Mouse (Mus musculus): Measurements from ENCODE around the gene Mast1. TPM values are rescaled to one million over a fixed set of nuclear protein-coding genes. Genes with fewer than 3 reads are reported as not detected.

The Mast1 gene
- polyA plus RNA-seq, 1 experiment, result not detected

- TF ChIP-seq MYOG (IDR thresholded peaks at IDR 0.05; ENCODE audit: control insufficient read depth, extremely low read depth, insufficient read length), result no peak
- TF ChIP-seq CEBPB (IDR thresholded peaks at IDR 0.05; ENCODE audit: low read depth), result no peak
- no peak for TF ChIP-seq MAX (IDR thresholded peaks at IDR 0.05)
- TF ChIP-seq CTCF (IDR thresholded peaks at IDR 0.05; ENCODE audit: control insufficient read depth, insufficient read depth, insufficient read length), result no peak
- no peak for TF ChIP-seq FOSL1 (IDR thresholded peaks at IDR 0.05; ENCODE audit: insufficient read depth, low read length, poor library complexity, severe bottlenecking)
- TF ChIP-seq MYOD1 (IDR thresholded peaks at IDR 0.05; ENCODE audit: control insufficient read depth, insufficient read length, low read depth), result no peak
- no peak for TF ChIP-seq USF1 (IDR thresholded peaks at IDR 0.05; ENCODE audit: low read depth)
- H3K4me3 ChIP-seq (ENCODE audit: insufficient read depth, poor library complexity, severe bottlenecking), result no peak overlapping the region
- H3ac ChIP-seq (ENCODE audit: control insufficient read depth, insufficient read length, low read depth), result no peak overlapping the region
- no peaks in the 10 kb centered on the region for H3K79me2 ChIP-seq (ENCODE audit: control insufficient read depth, insufficient read depth)
- no peaks in the 10 kb centered on the region for H3K79me3 ChIP-seq (ENCODE audit: low read depth)
- no peaks in the 10 kb centered on the region for H3K27me3 ChIP-seq (ENCODE audit: control insufficient read depth, insufficient read depth, insufficient read length)
- no peaks in the 10 kb centered on the region for H3K36me3 ChIP-seq (ENCODE audit: control insufficient read depth, insufficient read depth)
These were observed 52.4 kb downstream of the Mast1 start for GRCm38 (mm10) chr8:84884728-84885127.

GRCm38 (mm10) chr8:84878915-84879314, 58.2 kb downstream of the Mast1 start:
- TF ChIP-seq MYOD1 (IDR thresholded peaks at IDR 0.05; ENCODE audit: control insufficient read depth, insufficient read length, low read depth), result no peak
- no peak for TF ChIP-seq MAX (IDR thresholded peaks at IDR 0.05)
- TF ChIP-seq USF1 (IDR thresholded peaks at IDR 0.05; ENCODE audit: low read depth), result no peak
- no peak for TF ChIP-seq CTCF (IDR thresholded peaks at IDR 0.05; ENCODE audit: control insufficient read depth, insufficient read depth, insufficient read length)
- TF ChIP-seq FOSL1 (IDR thresholded peaks at IDR 0.05; ENCODE audit: insufficient read depth, low read length, poor library complexity, severe bottlenecking), result no peak
- no peak for TF ChIP-seq CEBPB (IDR thresholded peaks at IDR 0.05; ENCODE audit: low read depth)
- Histone ChIP-seq H3K79me2 (ENCODE audit: control insufficient read depth, insufficient read depth) (no peaks in the 10 kb centered on the region), H3K27me3 (ENCODE audit: control insufficient read depth, insufficient read depth, insufficient read length) (no peaks in the 10 kb centered on the region), H3K4me3 (ENCODE audit: insufficient read depth, poor library complexity, severe bottlenecking) (no peak overlapping the region), H3K36me3 (ENCODE audit: control insufficient read depth, insufficient read depth) (no peaks in the 10 kb centered on the region), H3ac (ENCODE audit: control insufficient read depth, insufficient read length, low read depth) (no peak overlapping the region), H3K79me3 (ENCODE audit: low read depth) (no peaks in the 10 kb centered on the region)

GRCm38 (mm10) chr8:84877297-84878035, 59.7 kb downstream of the Mast1 start:
- Histone ChIP-seq H3K27me3 (ENCODE audit: control insufficient read depth, insufficient read depth, insufficient read length) (no peaks in the 10 kb centered on the region), H3K79me3 (ENCODE audit: low read depth) (no peaks in the 10 kb centered on the region), H3K79me2 (ENCODE audit: control insufficient read depth, insufficient read depth) (no peaks in the 10 kb centered on the region), H3K36me3 (ENCODE audit: control insufficient read depth, insufficient read depth) (no peaks in the 10 kb centered on the region), H3ac (ENCODE audit: control insufficient read depth, insufficient read length, low read depth) (no peak overlapping the region), H3K4me3 (ENCODE audit: insufficient read depth, poor library complexity, severe bottlenecking) (no peak overlapping the region)
- TF ChIP-seq MAX (IDR thresholded peaks at IDR 0.05), result no peak
- TF ChIP-seq MYOD1 (IDR thresholded peaks at IDR 0.05; ENCODE audit: control insufficient read depth, insufficient read length, low read depth), result no peak
- TF ChIP-seq MYOG (IDR thresholded peaks at IDR 0.05; ENCODE audit: control insufficient read depth, extremely low read depth, insufficient read length), result no peak
- TF ChIP-seq CTCF (IDR thresholded peaks at IDR 0.05; ENCODE audit: control insufficient read depth, insufficient read depth, insufficient read length), result no peak
- no peak for TF ChIP-seq CEBPB (IDR thresholded peaks at IDR 0.05; ENCODE audit: low read depth)
- TF ChIP-seq USF1 (IDR thresholded peaks at IDR 0.05; ENCODE audit: low read depth), result no peak
- no peak for TF ChIP-seq FOSL1 (IDR thresholded peaks at IDR 0.05; ENCODE audit: insufficient read depth, low read length, poor library complexity, severe bottlenecking)

- Histone ChIP-seq H3K4me3 (ENCODE audit: insufficient read depth, poor library complexity, severe bottlenecking) (no peak overlapping the region), H3K79me2 (ENCODE audit: control insufficient read depth, insufficient read depth) (no peaks in the 10 kb centered on the region), H3ac (ENCODE audit: control insufficient read depth, insufficient read length, low read depth) (no peak overlapping the region), H3K36me3 (ENCODE audit: control insufficient read depth, insufficient read depth) (peaks cover 9% of the 10 kb centered on the region), H3K27me3 (ENCODE audit: control insufficient read depth, insufficient read depth, insufficient read length) (no peaks in the 10 kb centered on the region), H3K79me3 (ENCODE audit: low read depth) (no peaks in the 10 kb centered on the region)
- TF ChIP-seq FOSL1 (IDR thresholded peaks at IDR 0.05; ENCODE audit: insufficient read depth, low read length, poor library complexity, severe bottlenecking) (no peak), MYOG (IDR thresholded peaks at IDR 0.05; ENCODE audit: control insufficient read depth, extremely low read depth, insufficient read length) (no peak), MYOD1 (IDR thresholded peaks at IDR 0.05; ENCODE audit: control insufficient read depth, insufficient read length, low read depth) (no peak), CEBPB (IDR thresholded peaks at IDR 0.05; ENCODE audit: low read depth) (no peak)
These were observed 62.8 kb downstream of the Mast1 start for GRCm38 (mm10) chr8:84874339-84874738.

- no peak for TF ChIP-seq FOSL1 (IDR thresholded peaks at IDR 0.05; ENCODE audit: insufficient read depth, low read length, poor library complexity, severe bottlenecking)
- TF ChIP-seq MAX (IDR thresholded peaks at IDR 0.05), result no peak
- no peak overlapping the region for H3K4me3 ChIP-seq (ENCODE audit: insufficient read depth, poor library complexity, severe bottlenecking)
- H3K36me3 ChIP-seq (ENCODE audit: control insufficient read depth, insufficient read depth), result peaks cover 21% of the 10 kb centered on the region
These were observed 64.1 kb downstream of the Mast1 start for GRCm38 (mm10) chr8:84873016-84873415.

GRCm38 (mm10) chr8:84872309-84872965, 64.7 kb downstream of the Mast1 start:
- Histone ChIP-seq H3K27me3 (ENCODE audit: control insufficient read depth, insufficient read depth, insufficient read length) (no peaks in the 10 kb centered on the region), H3ac (ENCODE audit: control insufficient read depth, insufficient read length, low read depth) (no peak overlapping the region), H3K79me3 (ENCODE audit: low read depth) (no peaks in the 10 kb centered on the region), H3K79me2 (ENCODE audit: control insufficient read depth, insufficient read depth) (no peaks in the 10 kb centered on the region), H3K4me3 (ENCODE audit: insufficient read depth, poor library complexity, severe bottlenecking) (no peak overlapping the region), H3K36me3 (ENCODE audit: control insufficient read depth, insufficient read depth) (peaks cover 27% of the 10 kb centered on the region)
- TF ChIP-seq MYOG (IDR thresholded peaks at IDR 0.05; ENCODE audit: control insufficient read depth, extremely low read depth, insufficient read length) (no peak), CEBPB (IDR thresholded peaks at IDR 0.05; ENCODE audit: low read depth) (no peak), USF1 (IDR thresholded peaks at IDR 0.05; ENCODE audit: low read depth) (no peak), CTCF (IDR thresholded peaks at IDR 0.05; ENCODE audit: control insufficient read depth, insufficient read depth, insufficient read length) (no peak), MAX (IDR thresholded peaks at IDR 0.05) (no peak), MYOD1 (IDR thresholded peaks at IDR 0.05; ENCODE audit: control insufficient read depth, insufficient read length, low read depth) (no peak), FOSL1 (IDR thresholded peaks at IDR 0.05; ENCODE audit: insufficient read depth, low read length, poor library complexity, severe bottlenecking) (no peak)

More at GRCm38 (mm10) chr8:84873016-84873415, 64.1 kb downstream of the Mast1 start:
- Histone ChIP-seq H3K79me3 (ENCODE audit: low read depth) (no peaks in the 10 kb centered on the region), H3K79me2 (ENCODE audit: control insufficient read depth, insufficient read depth) (no peaks in the 10 kb centered on the region), H3ac (ENCODE audit: control insufficient read depth, insufficient read length, low read depth) (no peak overlapping the region), H3K27me3 (ENCODE audit: control insufficient read depth, insufficient read depth, insufficient read length) (no peaks in the 10 kb centered on the region)

Data from C2C12 (cell line).